Mouse (Mus musculus): ENCODE results near the gene Urb1. TPM values are rescaled to one million over a fixed set of nuclear protein-coding genes. Genes with fewer than 3 reads are reported as not detected.

The Urb1 gene
- total and polyA plus RNA-seq, 3 experiments = 2.6 to 6.1 (median 5.5) TPM

GRCm38 (mm10) chr16:90849262-90849661 is 39.0 kb upstream of the Urb1 start:
- no peaks in the 10 kb centered on the region for H3K36me3 ChIP-seq (ENCODE audit: control insufficient read depth, insufficient read depth, low read length)
- H3K4me1 ChIP-seq (ENCODE audit: control insufficient read depth, insufficient read depth, low read length) = no peaks in the 10 kb centered on the region
- H3K4me3 ChIP-seq = no peak overlapping the region
- no peaks in the 10 kb centered on the region for H3K27me3 ChIP-seq (ENCODE audit: control insufficient read depth, insufficient read depth, low read length)
- no peak for DNase-seq
- WGBS = 59% methylated on average over 12 of the region's 12 CpGs
- no peak overlapping the region for H3K27ac ChIP-seq
- H3K9ac ChIP-seq (ENCODE audit: low read depth, low read length) = no peak overlapping the region
- no peaks in the 10 kb centered on the region for H3K79me2 ChIP-seq (replicated peaks; ENCODE audit: control insufficient read depth, insufficient read depth, low read length)
- TF ChIP-seq EP300 (IDR thresholded peaks at IDR 0.05; ENCODE audit: insufficient read depth, low read depth, low read length) (no peak), CTCF (IDR thresholded peaks at IDR 0.05) (no peak), POLR2A (IDR thresholded peaks at IDR 0.05; ENCODE audit: insufficient read depth, low read depth, low read length) (no peak)
- intact Hi-C loops (cut with DNase I) = no loop called here

GRCm38 (mm10) chr16:90848697-90849096 is 38.5 kb upstream of the Urb1 start:
- 78% methylated on average over 7 of the region's 7 CpGs for WGBS
- no peak overlapping the region for H3K4me3 ChIP-seq
- no peaks in the 10 kb centered on the region for H3K79me2 ChIP-seq (replicated peaks; ENCODE audit: control insufficient read depth, insufficient read depth, low read length)
- H3K27ac ChIP-seq = no peak overlapping the region
- TF ChIP-seq POLR2A (IDR thresholded peaks at IDR 0.05; ENCODE audit: insufficient read depth, low read depth, low read length) = no peak
- TF ChIP-seq CTCF (IDR thresholded peaks at IDR 0.05) = no peak
- no peak for TF ChIP-seq EP300 (IDR thresholded peaks at IDR 0.05; ENCODE audit: insufficient read depth, low read depth, low read length)
- no peak overlapping the region for H3K9ac ChIP-seq (ENCODE audit: low read depth, low read length)
- intact Hi-C loops (cut with DNase I) = no loop called here
- H3K4me1 ChIP-seq (ENCODE audit: control insufficient read depth, insufficient read depth, low read length) = no peaks in the 10 kb centered on the region
- no peaks in the 10 kb centered on the region for H3K36me3 ChIP-seq (ENCODE audit: control insufficient read depth, insufficient read depth, low read length)
- DNase-seq = no peak
- H3K27me3 ChIP-seq (ENCODE audit: control insufficient read depth, insufficient read depth, low read length) = no peaks in the 10 kb centered on the region

GRCm38 (mm10) chr16:90845591-90845990 is 35.4 kb upstream of the Urb1 start:
- 88% methylated on average over 13 of the region's 13 CpGs for WGBS
- TF ChIP-seq EP300 (IDR thresholded peaks at IDR 0.05; ENCODE audit: insufficient read depth, low read depth, low read length) (no peak), POLR2A (IDR thresholded peaks at IDR 0.05; ENCODE audit: insufficient read depth, low read depth, low read length) (no peak), CTCF (IDR thresholded peaks at IDR 0.05) (no peak)
- no peaks in the 10 kb centered on the region for H3K4me1 ChIP-seq (ENCODE audit: control insufficient read depth, insufficient read depth, low read length)

GRCm38 (mm10) chr16:90845038-90845437 is 34.8 kb upstream of the Urb1 start:
- H3K27ac ChIP-seq = no peak overlapping the region

More at GRCm38 (mm10) chr16:90845591-90845990, 35.4 kb upstream of the Urb1 start:
- Histone ChIP-seq H3K9ac (ENCODE audit: low read depth, low read length) (no peak overlapping the region), H3K36me3 (ENCODE audit: control insufficient read depth, insufficient read depth, low read length) (no peaks in the 10 kb centered on the region), H3K27me3 (ENCODE audit: control insufficient read depth, insufficient read depth, low read length) (no peaks in the 10 kb centered on the region), H3K4me3 (no peak overlapping the region), H3K27ac (no peak overlapping the region), H3K79me2 (replicated peaks; ENCODE audit: control insufficient read depth, insufficient read depth, low read length) (no peaks in the 10 kb centered on the region)
- no peak for DNase-seq
- intact Hi-C loops (cut with DNase I) = no loop called here

GRCm38 (mm10) chr16:90842164-90842563 is 32.0 kb upstream of the Urb1 start:
- intact Hi-C loops (cut with DNase I) = no loop called here
- Histone ChIP-seq H3K4me1 (ENCODE audit: control insufficient read depth, insufficient read depth, low read length) (no peaks in the 10 kb centered on the region), H3K27me3 (ENCODE audit: control insufficient read depth, insufficient read depth, low read length) (no peaks in the 10 kb centered on the region), H3K27ac (no peak overlapping the region), H3K36me3 (ENCODE audit: control insufficient read depth, insufficient read depth, low read length) (no peaks in the 10 kb centered on the region), H3K79me2 (replicated peaks; ENCODE audit: control insufficient read depth, insufficient read depth, low read length) (no peaks in the 10 kb centered on the region), H3K4me3 (no peak overlapping the region), H3K9ac (ENCODE audit: low read depth, low read length) (no peak overlapping the region)
- 80% methylated on average over 9 of the region's 9 CpGs for WGBS
- no peak for DNase-seq
- no peak for TF ChIP-seq EP300 (IDR thresholded peaks at IDR 0.05; ENCODE audit: insufficient read depth, low read depth, low read length)
- TF ChIP-seq POLR2A (IDR thresholded peaks at IDR 0.05; ENCODE audit: insufficient read depth, low read depth, low read length) = no peak

More at GRCm38 (mm10) chr16:90845038-90845437, 34.8 kb upstream of the Urb1 start:
- no peak for TF ChIP-seq POLR2A (IDR thresholded peaks at IDR 0.05; ENCODE audit: insufficient read depth, low read depth, low read length)
- no peak for TF ChIP-seq CTCF (IDR thresholded peaks at IDR 0.05)
- no peak for TF ChIP-seq EP300 (IDR thresholded peaks at IDR 0.05; ENCODE audit: insufficient read depth, low read depth, low read length)
- Histone ChIP-seq H3K79me2 (replicated peaks; ENCODE audit: control insufficient read depth, insufficient read depth, low read length) (no peaks in the 10 kb centered on the region), H3K9ac (ENCODE audit: low read depth, low read length) (no peak overlapping the region), H3K4me3 (no peak overlapping the region), H3K27me3 (ENCODE audit: control insufficient read depth, insufficient read depth, low read length) (no peaks in the 10 kb centered on the region), H3K4me1 (ENCODE audit: control insufficient read depth, insufficient read depth, low read length) (no peaks in the 10 kb centered on the region), H3K36me3 (ENCODE audit: control insufficient read depth, insufficient read depth, low read length) (no peaks in the 10 kb centered on the region)
- WGBS = 27% methylated on average over 6 of the region's 6 CpGs
- intact Hi-C loops (cut with DNase I) = no loop called here
- DNase-seq = no peak

- Histone ChIP-seq H3K79me2 (replicated peaks; ENCODE audit: control insufficient read depth, insufficient read depth, low read length) (no peaks in the 10 kb centered on the region), H3K4me3 (no peak overlapping the region), H3K9ac (ENCODE audit: low read depth, low read length) (no peak overlapping the region), H3K36me3 (ENCODE audit: control insufficient read depth, insufficient read depth, low read length) (no peaks in the 10 kb centered on the region), H3K27me3 (ENCODE audit: control insufficient read depth, insufficient read depth, low read length) (no peaks in the 10 kb centered on the region), H3K27ac (no peak overlapping the region), H3K4me1 (ENCODE audit: control insufficient read depth, insufficient read depth, low read length) (no peaks in the 10 kb centered on the region)
- intact Hi-C loops (cut with DNase I) = no loop called here
- 78% methylated on average over 8 of the region's 8 CpGs for WGBS
- no peak for DNase-seq
- no peak for TF ChIP-seq EP300 (IDR thresholded peaks at IDR 0.05; ENCODE audit: insufficient read depth, low read depth, low read length)
- no peak for TF ChIP-seq CTCF (IDR thresholded peaks at IDR 0.05)
- no peak for TF ChIP-seq POLR2A (IDR thresholded peaks at IDR 0.05; ENCODE audit: insufficient read depth, low read depth, low read length)
Measured at GRCm38 (mm10) chr16:90837431-90837830, 27.2 kb upstream of the Urb1 start.
